20 mouse cellular contexts compared by ENCODE assay signal in the genomic region with DNA sequence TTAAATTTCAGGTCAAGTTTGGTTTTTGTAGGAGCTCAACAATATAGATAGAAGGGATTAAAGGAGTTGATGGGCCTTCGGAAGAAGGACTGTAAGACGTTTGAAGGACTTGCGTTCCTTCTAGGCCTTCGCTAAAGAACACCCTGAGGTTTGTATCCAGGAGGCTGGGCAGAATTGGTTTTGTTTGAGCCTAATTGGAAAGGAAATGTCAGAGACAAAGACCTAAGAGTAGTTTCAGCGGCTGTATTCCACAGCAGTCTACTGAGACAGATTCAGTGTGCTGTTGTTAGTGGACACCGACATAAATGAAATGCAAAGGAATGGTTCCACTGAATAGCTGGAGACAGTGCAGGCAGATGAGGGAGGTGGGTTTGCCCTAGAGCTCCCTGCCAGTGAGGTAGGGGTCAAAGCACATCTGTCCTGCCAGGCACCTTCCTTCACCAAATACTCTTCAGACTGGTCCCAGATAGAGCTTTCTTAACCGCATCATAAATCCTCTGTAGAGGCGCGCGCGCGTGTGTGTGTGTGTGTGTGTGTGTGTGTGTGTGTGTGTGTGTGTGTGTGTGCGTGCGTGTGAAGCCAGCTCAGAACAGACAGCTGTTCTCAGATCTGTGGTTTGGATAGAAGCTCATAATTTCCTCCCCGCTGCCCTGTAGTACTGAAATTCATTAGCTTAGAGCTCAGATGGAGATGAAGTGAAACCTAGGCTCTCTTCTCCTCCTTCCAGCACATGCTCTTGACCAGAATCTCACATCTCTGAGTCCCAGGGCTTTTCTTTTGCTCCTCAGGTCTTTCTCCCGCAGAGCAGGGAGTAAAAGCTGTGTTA.
DNase-seq lines count a peak whose midpoint lies in the region; ATAC-seq and TF ChIP-seq lines count a peak whose summit lies in the region.
"Had no signal": no experiment of that assay in that cellular context is flagged by ENCODE, and none has a peak within 500 bp of the region (broad histone marks: within the 10 kb centered on the region; RNA-seq: fewer than 3 reads in every experiment).

No protein-coding gene starts in this region.

- peak; percentile 23; the same call in 1 of the 2 replicates for ATAC-seq in kidney, embryonic 16.5 days (ENCODE audit: low FRiP score, low TSS enrichment)
- ATAC-seq in granulocyte monocyte progenitor cell, adult 5-6 weeks (replicated peaks; ENCODE audit: poor library complexity, severe bottlenecking) = peak; percentile 67
- ATAC-seq: forebrain, embryonic 15.5 days; liver, embryonic 12.5 days; midbrain, embryonic 15.5 days had no signal

- H3K27ac ChIP-seq in kidney, embryonic 16.5 days (ENCODE audit: low read length) = no peak overlapping the region
- no peak overlapping the region for H3K27ac ChIP-seq in thymus, adult 2 months (ENCODE audit: control insufficient read depth, insufficient read depth, low read length)
- H3K27ac ChIP-seq: forebrain, embryonic 15.5 days; heart, embryonic 13.5 days; liver, embryonic 12.5 days; midbrain, embryonic 15.5 days had no signal

- H3K9ac ChIP-seq in kidney, embryonic 16.5 days (replicated peaks; ENCODE audit: low read length) = no peak overlapping the region
- H3K9ac ChIP-seq: forebrain, embryonic 15.5 days; heart, embryonic 13.5 days; liver, embryonic 12.5 days; lung, embryonic 14.5 days; midbrain, embryonic 15.5 days had no signal

- H3K27me3 ChIP-seq in kidney, embryonic 16.5 days (ENCODE audit: insufficient read depth, low read length) = no peaks in the 10 kb centered on the region
- H3K27me3 ChIP-seq in thymus, adult 2 months (ENCODE audit: control insufficient read depth, insufficient read depth, low read length) = no peaks in the 10 kb centered on the region
- H3K27me3 ChIP-seq: forebrain, embryonic 15.5 days; heart, embryonic 13.5 days; liver, embryonic 12.5 days; midbrain, embryonic 15.5 days had no signal

- no peak for DNase-seq in kidney, adult 8-10 months
- DNase-seq in thymus, postnatal 0 days (ENCODE audit: low spot score) = peak; percentile 12
- no peak for DNase-seq in thymus, adult 2 months
- no peak for DNase-seq in adipocyte (ENCODE audit: low spot score)
- DNase-seq in testis, postnatal 10 days (ENCODE audit: low spot score) = no peak
- DNase-seq: adrenal gland, adult 8-10 months; B cell, adult 2 months; cerebellum, postnatal 36 days; heart, postnatal 4 days; layer of hippocampus, postnatal 36 days; lung, embryonic 14.5 days; right cerebral cortex, adult 18-20 months; thymus, postnatal 25 days had no signal

- H3K9me3 ChIP-seq in kidney, embryonic 16.5 days (ENCODE audit: low read length) = no peaks in the 10 kb centered on the region
- H3K9me3 ChIP-seq: heart, embryonic 13.5 days; liver, embryonic 12.5 days; midbrain, embryonic 15.5 days had no signal

- no peak for TF ChIP-seq POLR2A in thymus, adult 2 months (IDR thresholded peaks at IDR 0.05; ENCODE audit: control insufficient read depth, extremely low read depth, insufficient read depth, low read length, poor library complexity)

- no peak overlapping the region for H3K4me2 ChIP-seq in kidney, embryonic 16.5 days (replicated peaks; ENCODE audit: low read depth, low read length)
- H3K4me2 ChIP-seq: forebrain, embryonic 15.5 days; heart, embryonic 13.5 days; liver, embryonic 12.5 days; lung, embryonic 14.5 days; midbrain, embryonic 15.5 days had no signal

- 57% methylated on average over 15 of the region's 16 CpGs for WGBS in kidney, embryonic 16.5 days
- WGBS in thymus, adult 2 months = 26% methylated on average over 16 of the region's 16 CpGs

- no peak for TF ChIP-seq CTCF in thymus, adult 2 months (IDR thresholded peaks at IDR 0.05; ENCODE audit: borderline replicate concordance, control insufficient read depth, extremely low read depth, insufficient read depth, low read length, poor library complexity)

- no peak overlapping the region for H3K4me3 ChIP-seq in kidney, embryonic 16.5 days (ENCODE audit: low read length)
- H3K4me3 ChIP-seq in thymus, adult 2 months (ENCODE audit: control insufficient read depth, insufficient read depth, low read length) = no peak overlapping the region
- H3K4me3 ChIP-seq: erythroblast, embryonic 14.5 days; forebrain, embryonic 15.5 days; heart, embryonic 13.5 days; liver, embryonic 12.5 days; midbrain, embryonic 15.5 days had no signal

- H3K4me1 ChIP-seq in kidney, embryonic 16.5 days (ENCODE audit: insufficient read depth, low read length) = no peaks in the 10 kb centered on the region
- peaks cover 2% of the 10 kb centered on the region; the same call in 1 of the 2 replicates for H3K4me1 ChIP-seq in thymus, adult 2 months (replicated peaks; ENCODE audit: control insufficient read depth, insufficient read depth, low read length)
- H3K4me1 ChIP-seq: heart, embryonic 13.5 days; liver, embryonic 12.5 days; midbrain, embryonic 15.5 days had no signal

- H3K36me3 ChIP-seq in kidney, embryonic 16.5 days (ENCODE audit: insufficient read depth, low read length) = no peaks in the 10 kb centered on the region
- no peaks in the 10 kb centered on the region for H3K36me3 ChIP-seq in thymus, adult 2 months (ENCODE audit: control insufficient read depth, insufficient read depth, low read length)
- H3K36me3 ChIP-seq: forebrain, embryonic 15.5 days; heart, embryonic 13.5 days; liver, embryonic 12.5 days; midbrain, embryonic 15.5 days had no signal
